Mouse (Mus musculus): ENCODE data around the gene Ybx3. TPM values are rescaled to one million over a fixed set of nuclear protein-coding genes. Genes with fewer than 3 reads are reported as not detected.

Ybx3 gene
- total RNA-seq, 2 experiments from 2014 or later: 45.9 to 48.5 TPM

GRCm38 (mm10) chr6:131385469-131385868, 2.8 kb downstream of the Ybx3 start:
- DNase-seq (ENCODE audit: extremely low spot score in 1 of 2, low spot score in 1 of 2): no peak

GRCm38 (mm10) chr6:131383713-131384330, 4.5 kb downstream of the Ybx3 start:
- no peak for DNase-seq (ENCODE audit: extremely low spot score in 1 of 2, low spot score in 1 of 2)

GRCm38 (mm10) chr6:131382984-131383337, 5.3 kb downstream of the Ybx3 start:
- no peak for DNase-seq (ENCODE audit: extremely low spot score in 1 of 2, low spot score in 1 of 2)

- DNase-seq (ENCODE audit: extremely low spot score in 1 of 2, low spot score in 1 of 2): no peak
Observed at GRCm38 (mm10) chr6:131382232-131382983, 5.9 kb downstream of the Ybx3 start.

- no peak for DNase-seq (ENCODE audit: extremely low spot score in 1 of 2, low spot score in 1 of 2)
Observed at GRCm38 (mm10) chr6:131378858-131379428, 9.3 kb downstream of the Ybx3 start.

GRCm38 (mm10) chr6:131377378-131377777, 10.9 kb downstream of the Ybx3 start:
- DNase-seq (ENCODE audit: extremely low spot score in 1 of 2, low spot score in 1 of 2): no peak

- DNase-seq (ENCODE audit: extremely low spot score in 1 of 2, low spot score in 1 of 2): no peak
Observed at GRCm38 (mm10) chr6:131374594-131375340, 13.5 kb downstream of the Ybx3 start.

GRCm38 (mm10) chr6:131373160-131373559, 15.1 kb downstream of the Ybx3 start:
- no peak for DNase-seq (ENCODE audit: extremely low spot score in 1 of 2, low spot score in 1 of 2)

- no peak for DNase-seq (ENCODE audit: extremely low spot score in 1 of 2, low spot score in 1 of 2)
Observed at GRCm38 (mm10) chr6:131370767-131371166, 17.5 kb downstream of the Ybx3 start.

- no peak for DNase-seq (ENCODE audit: extremely low spot score in 1 of 2, low spot score in 1 of 2)
Observed at GRCm38 (mm10) chr6:131369866-131370616, 18.2 kb downstream of the Ybx3 start.

- DNase-seq (ENCODE audit: extremely low spot score in 1 of 2, low spot score in 1 of 2): no peak
Observed at GRCm38 (mm10) chr6:131367101-131367500, 21.2 kb downstream of the Ybx3 start.

GRCm38 (mm10) chr6:131364353-131364752, 23.9 kb downstream of the Ybx3 start:
- DNase-seq (ENCODE audit: extremely low spot score in 1 of 2, low spot score in 1 of 2): no peak

- no peak for DNase-seq (ENCODE audit: extremely low spot score in 1 of 2, low spot score in 1 of 2)
Observed at GRCm38 (mm10) chr6:131362987-131363765, 25.1 kb downstream of the Ybx3 start.

- DNase-seq (ENCODE audit: extremely low spot score in 1 of 2, low spot score in 1 of 2): no peak
Observed at GRCm38 (mm10) chr6:131360693-131361092, 27.6 kb downstream of the Ybx3 start.

GRCm38 (mm10) chr6:131359543-131359942, 28.7 kb downstream of the Ybx3 start:
- no peak for DNase-seq (ENCODE audit: extremely low spot score in 1 of 2, low spot score in 1 of 2)

GRCm38 (mm10) chr6:131354913-131355312, 33.4 kb downstream of the Ybx3 start:
- DNase-seq (ENCODE audit: extremely low spot score in 1 of 2, low spot score in 1 of 2): no peak

- DNase-seq (ENCODE audit: extremely low spot score in 1 of 2, low spot score in 1 of 2): peak; percentile 61 to 81
Observed at GRCm38 (mm10) chr6:131353352-131353919, 34.8 kb downstream of the Ybx3 start, which contains the start of gene Styk1. Styk1 (minus strand) TSS chr6:131353597.

GRCm38 (mm10) chr6:131347026-131347425, 41.2 kb downstream of the Ybx3 start:
- DNase-seq (ENCODE audit: extremely low spot score in 1 of 2, low spot score in 1 of 2): no peak

- no peak for DNase-seq (ENCODE audit: extremely low spot score in 1 of 2, low spot score in 1 of 2)
Observed at GRCm38 (mm10) chr6:131344346-131344745, 43.9 kb downstream of the Ybx3 start.
